Mouse (Mus musculus): Measurements from ENCODE around the gene Ptprd.

- TF ChIP-seq CTCF (IDR thresholded peaks at IDR 0.05; ENCODE audit: low read depth), result no peak
- TF ChIP-seq EP300 (IDR thresholded peaks at IDR 0.05; ENCODE audit: low read depth), result no peak
These were observed 1767.0 kb downstream of the Ptprd start for GRCm38 (mm10) chr4:76444778-76445177.
